Mouse (Mus musculus) mature B cell (primary cell): ENCODE results near the gene Olfr1307.

ENCODE experiments used
- in situ Hi-C: fragments of 300-500 bp; cut with MboI; formaldehyde crosslinking; loops from 2 replicates; pipeline ENCODE4 v1.14.3; 2019

Gene Olfr1307

GRCm38 (mm10) chr2:111949340-111949739 lies at the start of gene Olfr1307:
TSS of gene Olfr1307 (minus strand) at chr2:111949440.
- in situ Hi-C loops = no loop called here

- in situ Hi-C loops = no loop called here
Observed at GRCm38 (mm10) chr2:111990181-111990580, 40.9 kb upstream of the Olfr1307 start, which contains the start of gene Olfr1309. TSS of gene Olfr1309 (minus strand) at chr2:111990281.

- in situ Hi-C loops = no loop called here
Observed at GRCm38 (mm10) chr2:111964844-111965243, 15.6 kb upstream of the Olfr1307 start, which contains the start of gene Olfr1308. TSS of gene Olfr1308 (minus strand) at chr2:111964944.

GRCm38 (mm10) chr2:111916171-111916570 lies 33.1 kb downstream of the Olfr1307 start, which contains the start of gene Olfr1306:
TSS of gene Olfr1306 (minus strand) at chr2:111916271.
- in situ Hi-C loops = no loop called here
